Mouse (Mus musculus): ENCODE measurements around the gene Acot5.

Acot5 gene

DNA sequence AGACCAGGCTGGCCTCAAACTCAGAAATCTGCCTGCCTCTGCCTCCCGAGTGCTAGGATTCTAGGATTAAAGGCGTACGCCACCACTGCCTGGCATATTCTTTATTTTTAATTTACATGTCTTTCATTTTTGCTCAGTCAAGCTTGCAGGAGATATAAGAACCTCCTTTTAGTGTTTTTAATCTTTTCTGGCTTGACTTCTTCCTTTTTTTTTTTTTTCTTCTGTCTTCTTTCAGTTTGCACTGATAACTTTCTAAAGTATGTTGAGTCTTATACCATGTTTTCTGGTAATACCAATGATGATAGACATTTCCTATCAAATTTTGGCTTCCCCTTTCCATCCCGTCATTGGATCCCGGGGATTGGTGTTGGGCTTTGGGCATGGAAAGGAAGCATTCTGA lies 50.5 kb downstream of the Acot5 start:
- in situ Hi-C loops (cut with MboI): no loop called here

Measured in mature B cell (primary cell).